Mouse (Mus musculus): ENCODE results near the gene Leo1. TPM values are rescaled to one million over a fixed set of nuclear protein-coding genes. Genes with fewer than 3 reads are reported as not detected.

Leo1 gene
- total RNA-seq (2021), result 10 to 100 TPM; 28.8 to 32.0 TPM
- long read RNA-seq, experiment 1, transcript Leo1-201 (12 exons, 2,180 nt), result major isoform, 41 of 46 reads
- long read RNA-seq, experiment 1, partial matches to known transcripts, result 3 of 46 reads
- long read RNA-seq, experiment 1, other reads (novel, unspliced or antisense), result 2 of 46 reads
- long read RNA-seq, experiment 2, transcript Leo1-201 (12 exons, 2,180 nt), result major isoform, 30 of 32 reads
- long read RNA-seq, experiment 2, partial matches to known transcripts, result 1 of 32 reads
- long read RNA-seq, experiment 2, other reads (novel, unspliced or antisense), result 1 of 32 reads

- peak; percentile 87 to 90 for DNase-seq (ENCODE audit: low spot score in 2 of 2)
These were observed at the start of gene Leo1 for GRCm38 (mm10) chr9:75440796-75441666. Gene Leo1 (plus strand): TSS chr9:75441524.

GRCm38 (mm10) chr9:75393251-75393650 is 48.1 kb upstream of the Leo1 start:
- no peak for DNase-seq (ENCODE audit: low spot score in 2 of 2)

- DNase-seq (ENCODE audit: low spot score in 2 of 2), result no peak
These were observed 45.4 kb upstream of the Leo1 start for GRCm38 (mm10) chr9:75395971-75396370.

- no peak for DNase-seq (ENCODE audit: low spot score in 2 of 2)
These were observed 42.3 kb upstream of the Leo1 start for GRCm38 (mm10) chr9:75399069-75399468.

GRCm38 (mm10) chr9:75400639-75401038 is 40.7 kb upstream of the Leo1 start:
- DNase-seq (ENCODE audit: low spot score in 2 of 2), result no peak

GRCm38 (mm10) chr9:75401593-75402504 is 39.5 kb upstream of the Leo1 start:
- peak; percentile 12 to 26 for DNase-seq (ENCODE audit: low spot score in 2 of 2)

GRCm38 (mm10) chr9:75403520-75403919 is 37.8 kb upstream of the Leo1 start:
- no peak for DNase-seq (ENCODE audit: low spot score in 2 of 2)

GRCm38 (mm10) chr9:75406121-75406520 is 35.2 kb upstream of the Leo1 start:
- DNase-seq (ENCODE audit: low spot score in 2 of 2), result no peak

GRCm38 (mm10) chr9:75407803-75408202 is 33.5 kb upstream of the Leo1 start:
- DNase-seq (ENCODE audit: low spot score in 2 of 2), result peak; percentile 56 to 73

GRCm38 (mm10) chr9:75408204-75408826 is 33.0 kb upstream of the Leo1 start:
- no peak for DNase-seq (ENCODE audit: low spot score in 2 of 2)

GRCm38 (mm10) chr9:75409031-75409851 is 32.1 kb upstream of the Leo1 start:
- peak; percentile 32 to 47 for DNase-seq (ENCODE audit: low spot score in 2 of 2)

GRCm38 (mm10) chr9:75409852-75410378 is 31.4 kb upstream of the Leo1 start, which contains the start of gene Mapk6:
Gene Mapk6 (minus strand): TSS chr9:75410005.
- DNase-seq (ENCODE audit: low spot score in 2 of 2), result peak; percentile 96 to 97

GRCm38 (mm10) chr9:75410868-75411487 is 30.3 kb upstream of the Leo1 start:
- no peak for DNase-seq (ENCODE audit: low spot score in 2 of 2)

GRCm38 (mm10) chr9:75411584-75411983 is 29.7 kb upstream of the Leo1 start:
- no peak for DNase-seq (ENCODE audit: low spot score in 2 of 2)

- no peak for DNase-seq (ENCODE audit: low spot score in 2 of 2)
These were observed 28.1 kb upstream of the Leo1 start for GRCm38 (mm10) chr9:75413206-75413605.

GRCm38 (mm10) chr9:75414204-75414603 is 27.1 kb upstream of the Leo1 start:
- no peak for DNase-seq (ENCODE audit: low spot score in 2 of 2)

GRCm38 (mm10) chr9:75422251-75422691 is 19.1 kb upstream of the Leo1 start:
- DNase-seq (ENCODE audit: low spot score in 2 of 2), result no peak

GRCm38 (mm10) chr9:75423683-75424082 is 17.6 kb upstream of the Leo1 start:
- DNase-seq (ENCODE audit: low spot score in 2 of 2), result no peak
